Mouse (Mus musculus) megakaryocyte progenitor cell, adult 5-6 weeks (primary cell): ENCODE results near the gene Ckmt2. TPM values are rescaled to one million over a fixed set of nuclear protein-coding genes. Genes with fewer than 3 reads are reported as not detected.

Experiments
- ATAC-seq: replicated peaks from 2 replicates; pipeline ENCODE4 v1.8.0; 2016; ENCODE audit warnings: mild to moderate bottlenecking, moderate TSS enrichment, inconsistent platforms; ENCODE audit not compliant: poor library complexity
- total RNA-seq, 2 experiments: library from RNA; stranded (forward) in 1 of 2; stranded (reverse) in 1 of 2; fragments of 157-497, 149-512 nt in 1 of 2; fragments of 200-1000 nt in 1 of 2; gene quantifications; 2 replicates each; pipeline versions ENCODE4 v1.2.3 to v1.2.4; 2015 to 2017

The Ckmt2 gene
- total RNA-seq (2015) (not detected in 2 replicates), total RNA-seq (2017) (not detected in 2 replicates)

DNA sequence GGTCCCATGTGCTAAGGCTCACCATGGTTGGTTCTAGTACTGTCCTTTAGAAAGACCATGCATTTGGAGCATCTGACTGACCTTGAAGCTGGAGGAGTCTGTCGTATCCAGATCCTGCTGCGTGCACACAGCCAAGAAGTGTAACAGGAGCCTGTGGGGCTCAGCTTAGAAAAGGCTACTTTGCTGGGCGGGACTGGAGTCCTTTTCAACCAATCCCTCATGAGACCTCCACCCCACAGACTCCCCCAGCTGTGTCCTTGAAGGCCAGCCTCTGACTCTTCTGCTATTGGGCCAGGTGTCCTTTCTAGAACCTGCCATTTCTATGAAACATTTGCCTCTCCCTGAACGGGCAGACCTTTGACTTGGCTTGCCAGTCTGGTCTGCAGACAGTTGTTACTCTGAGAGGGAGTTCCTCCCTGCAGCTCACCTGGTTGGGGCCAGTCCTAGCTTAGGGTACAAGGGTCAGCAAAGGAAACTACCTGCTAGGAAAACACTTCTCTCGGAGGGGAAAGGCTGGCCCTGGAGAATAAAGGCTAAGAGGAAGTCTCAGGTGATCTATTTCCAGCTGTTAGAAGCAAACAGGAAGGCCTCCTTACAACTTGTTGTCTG is at the start of gene Ckmt2:
TSS of gene Ckmt2 (minus strand) at position 145 of the 609 bp plus-strand sequence.
- ATAC-seq = no peak

- ATAC-seq = no peak
Observed at GRCm38 (mm10) chr13:91921010-91921409, 44.3 kb upstream of the Ckmt2 start.

GRCm38 (mm10) chr13:91918764-91919163 is 42.1 kb upstream of the Ckmt2 start:
- ATAC-seq = no peak

DNA sequence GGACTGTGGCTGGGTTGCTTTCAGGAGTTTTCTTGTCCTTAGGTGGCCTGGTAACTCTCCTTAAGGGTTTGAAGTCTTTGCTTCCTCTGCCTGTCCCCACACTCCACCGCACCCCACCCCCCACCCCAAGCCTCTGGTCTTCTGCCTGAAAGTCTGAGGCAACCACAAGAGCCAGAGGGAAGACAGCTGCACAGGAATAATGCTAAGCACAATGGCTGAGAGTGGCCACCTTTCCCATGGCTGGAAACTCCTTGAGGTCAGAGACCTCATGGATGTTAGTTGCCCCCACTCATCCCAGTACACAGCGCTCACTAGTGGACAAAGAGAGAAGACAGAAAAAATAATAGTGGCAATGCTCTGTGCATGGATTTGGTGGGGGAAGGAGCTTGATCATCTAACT is 41.1 kb upstream of the Ckmt2 start:
- ATAC-seq = no peak

- ATAC-seq = no peak
Observed at GRCm38 (mm10) chr13:91916308-91916707, 39.6 kb upstream of the Ckmt2 start.

- ATAC-seq = no peak
Observed at GRCm38 (mm10) chr13:91915582-91916239, 39.0 kb upstream of the Ckmt2 start.

DNA sequence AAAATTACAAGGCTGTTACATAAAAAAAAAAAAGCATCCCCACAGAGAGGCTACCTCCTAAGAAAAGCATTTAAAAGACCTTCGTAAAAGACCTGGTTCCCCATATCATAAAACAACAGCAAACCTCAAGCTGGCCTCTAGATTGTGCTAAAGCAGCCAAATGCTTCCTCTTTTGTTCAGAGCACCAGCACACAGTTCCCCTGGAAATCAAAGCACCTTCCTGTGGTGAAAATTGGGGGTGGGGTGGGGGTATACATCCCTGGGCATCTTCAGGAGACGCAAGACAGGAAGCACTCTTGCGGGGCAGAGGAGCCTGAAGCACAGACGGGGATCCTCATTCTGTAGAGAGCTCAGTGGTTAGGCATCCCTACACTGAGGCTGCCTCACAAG is 38.5 kb upstream of the Ckmt2 start:
- peak; percentile 87 for ATAC-seq

GRCm38 (mm10) chr13:91911652-91912051 is 35.0 kb upstream of the Ckmt2 start:
- ATAC-seq = no peak

DNA sequence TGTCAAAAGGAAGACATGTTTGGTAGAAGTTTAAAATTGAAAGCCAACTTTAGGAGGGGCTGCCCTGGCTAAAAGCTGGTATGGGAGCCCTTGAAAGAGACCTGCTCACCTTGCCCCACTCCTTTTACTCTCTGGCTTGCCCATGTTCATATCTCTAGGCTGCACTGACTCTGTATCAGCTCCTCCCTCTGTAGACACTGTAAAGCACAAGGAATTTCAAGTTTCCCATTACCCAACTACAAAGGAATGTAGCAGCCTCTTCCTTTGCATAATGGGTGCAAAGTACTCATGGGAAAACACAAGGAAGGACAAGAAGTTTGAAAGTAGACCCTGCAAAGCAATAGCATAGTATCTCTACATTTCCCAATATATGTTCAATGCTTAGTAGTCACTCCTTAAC is 34.5 kb upstream of the Ckmt2 start:
- no peak for ATAC-seq

DNA sequence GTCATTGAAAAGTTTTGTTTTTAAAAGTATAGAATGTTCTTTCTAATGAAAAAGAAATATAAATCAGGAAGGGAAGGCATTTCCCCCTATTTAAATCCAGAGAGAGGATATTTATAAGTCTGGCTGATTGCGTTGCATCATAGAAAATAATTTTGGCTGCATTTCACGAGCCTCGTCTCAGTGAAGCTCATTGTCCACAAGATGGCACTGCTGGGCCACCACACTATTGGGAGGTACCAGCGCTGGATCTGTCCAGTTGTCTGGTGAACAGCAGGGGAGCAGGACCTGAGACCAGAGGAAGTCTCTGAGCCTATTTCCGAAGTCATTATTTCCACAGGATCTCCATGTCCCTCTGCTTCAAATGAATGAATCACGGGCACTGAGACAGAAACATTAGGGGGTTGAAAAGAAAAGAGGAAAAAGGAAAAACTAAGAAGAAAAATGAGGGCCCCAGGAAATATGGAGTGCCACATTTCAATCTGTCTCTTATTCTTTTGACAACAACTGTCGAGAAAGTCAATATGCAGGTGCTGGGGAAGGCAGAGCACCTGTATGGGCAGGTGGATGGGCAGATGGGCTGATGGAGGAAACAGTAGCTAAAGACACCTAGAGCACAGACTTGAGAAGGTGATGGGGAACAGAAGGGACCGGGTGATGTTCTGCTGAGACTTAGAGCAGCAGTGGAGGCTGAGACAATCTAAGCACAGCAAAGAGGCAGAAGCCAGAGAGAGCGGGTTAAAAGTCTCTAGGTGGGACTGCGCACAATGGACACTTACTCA is 31.7 kb upstream of the Ckmt2 start:
- ATAC-seq = peak; percentile 99

- ATAC-seq = no peak
Observed at GRCm38 (mm10) chr13:91906338-91906737, 29.7 kb upstream of the Ckmt2 start.

- no peak for ATAC-seq
Observed at GRCm38 (mm10) chr13:91896476-91896875, 19.8 kb upstream of the Ckmt2 start.

- ATAC-seq = peak; percentile 83
Observed at GRCm38 (mm10) chr13:91893132-91893531, 16.4 kb upstream of the Ckmt2 start.

DNA sequence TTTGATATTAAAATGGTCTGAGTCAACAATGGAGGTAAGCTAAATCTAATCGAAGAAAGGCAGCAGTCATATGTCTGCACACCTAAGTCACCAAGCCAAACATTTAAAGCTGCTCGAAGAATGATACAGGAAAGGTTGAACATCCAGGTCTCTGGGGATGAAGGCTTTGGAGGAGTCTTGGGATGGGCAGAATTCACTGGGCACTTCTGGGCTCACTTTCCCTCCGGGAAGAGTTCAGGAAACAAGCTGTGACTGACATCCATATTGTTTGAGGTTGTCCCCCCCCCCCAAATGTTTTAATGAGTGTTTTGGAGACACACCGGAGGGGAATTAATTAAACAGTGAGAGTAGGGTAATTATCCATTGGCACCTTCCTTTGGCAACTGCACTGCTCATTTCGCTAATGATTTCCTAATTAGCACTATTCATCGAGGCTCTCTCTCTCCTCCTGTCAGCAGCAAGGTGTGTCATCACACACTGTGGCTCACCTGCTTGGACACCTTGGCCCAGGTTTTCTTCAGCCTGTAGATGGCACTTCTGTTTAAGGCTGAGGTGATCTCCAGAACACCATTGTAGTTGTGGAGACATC is 13.4 kb upstream of the Ckmt2 start:
- ATAC-seq = no peak

DNA sequence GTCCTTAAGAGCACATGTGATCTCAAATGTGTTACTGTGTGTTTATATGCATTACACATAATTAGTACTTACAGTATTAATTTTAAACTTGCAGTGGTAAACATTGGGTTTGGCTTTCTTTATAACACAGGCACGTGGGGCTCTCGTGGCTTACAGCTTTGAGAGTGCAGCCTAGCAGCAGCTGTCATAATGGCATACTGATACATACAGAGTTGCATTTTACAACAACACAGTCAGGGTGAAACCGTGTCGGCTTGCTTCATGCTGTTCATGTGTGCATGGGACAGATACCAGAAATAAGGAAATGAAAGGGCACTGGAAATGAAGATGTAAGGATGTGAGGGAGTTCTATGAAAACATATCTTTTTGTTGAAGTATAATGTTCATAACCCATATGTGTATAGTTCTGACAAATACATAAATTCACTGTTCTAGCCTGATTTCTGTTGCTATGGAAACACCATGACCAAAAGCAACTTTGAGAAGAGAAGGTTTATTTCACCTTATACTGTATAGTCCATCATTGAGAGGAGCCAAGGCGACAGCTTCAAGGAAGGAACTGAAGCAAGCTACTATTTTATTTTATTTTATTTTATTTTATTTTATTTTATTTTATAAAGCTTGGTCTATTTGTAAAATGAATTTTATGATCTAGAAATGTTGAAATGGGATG is 8.2 kb upstream of the Ckmt2 start:
- ATAC-seq = no peak

GRCm38 (mm10) chr13:91881837-91882480 is 5.3 kb upstream of the Ckmt2 start:
- peak; percentile 68 for ATAC-seq

DNA sequence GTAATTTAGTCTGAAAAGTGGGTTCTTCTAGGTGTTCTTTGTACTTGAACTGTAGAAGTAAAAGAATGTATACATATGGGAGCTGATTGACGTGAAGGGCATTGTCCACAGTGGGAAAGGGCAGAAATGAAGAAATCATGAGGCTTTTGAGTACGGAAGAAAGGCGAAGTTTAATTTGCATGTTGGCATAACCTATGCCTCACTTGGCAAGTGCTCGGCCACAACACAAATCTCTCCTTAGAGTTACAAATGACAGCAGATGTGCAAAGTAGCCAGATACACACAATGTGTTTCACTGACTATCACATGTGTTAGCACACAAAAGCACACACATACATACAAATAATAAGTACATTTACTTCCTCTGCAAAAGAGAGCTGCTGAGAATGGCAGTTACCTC is 3.6 kb upstream of the Ckmt2 start:
- no peak for ATAC-seq

DNA sequence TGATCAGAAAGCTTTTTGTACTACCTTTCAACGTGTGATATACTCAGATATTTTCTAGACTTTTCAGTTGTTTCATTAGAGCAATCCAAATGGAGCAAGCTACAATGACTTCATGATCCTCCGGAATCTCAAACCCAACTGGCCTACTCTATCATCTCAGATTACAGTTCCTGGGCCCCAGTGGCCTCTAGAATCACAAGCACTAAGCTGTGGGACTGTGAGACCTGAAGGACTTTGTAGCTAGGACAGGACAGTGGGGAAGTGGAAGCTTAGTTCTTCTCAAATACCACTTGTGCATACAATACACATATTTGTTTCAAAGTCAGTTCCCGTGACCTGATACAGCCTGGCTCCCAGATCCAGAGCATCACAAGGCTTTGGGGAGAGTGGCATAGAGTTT is 1.3 kb upstream of the Ckmt2 start:
- ATAC-seq = no peak

- no peak for ATAC-seq
Observed at GRCm38 (mm10) chr13:91877350-91877749, 665 bp upstream of the Ckmt2 start.

- no peak for ATAC-seq
Observed at GRCm38 (mm10) chr13:91875581-91875980, 1.1 kb downstream of the Ckmt2 start.

DNA sequence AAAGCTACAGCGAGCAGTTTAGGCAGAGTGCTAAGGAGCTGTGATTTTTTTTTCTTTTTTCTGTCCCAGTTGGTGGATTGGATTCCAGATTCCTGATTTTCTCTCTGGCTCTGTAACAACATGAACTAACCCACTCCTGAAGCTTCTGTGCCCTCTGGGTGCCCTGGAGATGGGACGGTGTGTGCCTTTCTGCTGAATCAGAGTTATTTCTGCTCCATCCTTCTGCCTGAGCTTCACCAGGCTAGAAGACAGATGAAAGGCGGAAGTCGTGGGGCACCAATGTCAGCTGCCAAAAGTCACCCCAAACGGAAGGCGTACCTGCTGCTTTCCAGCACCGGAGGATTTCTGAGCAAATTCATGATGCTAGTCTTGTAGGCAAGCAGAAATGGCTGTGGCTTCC is 2.1 kb downstream of the Ckmt2 start:
- ATAC-seq = no peak
